Mouse (Mus musculus) hindbrain, embryonic 12.5 days (tissue): ENCODE measurements around the gene 4930442H23Rik. TPM values are rescaled to one million over a fixed set of nuclear protein-coding genes. Genes with fewer than 3 reads are reported as not detected.

Experiments used
- ATAC-seq: fragments of 200-750 bp; cut with Nextera tagmentation; 2 replicates; pipeline ENCODE4 v1.8.0; 2017; ENCODE audit warnings: moderate TSS enrichment; ENCODE audit not compliant: low FRiP score
- H3K27ac ChIP-seq: fragments of 300-500 bp; sonication (generic); 2 replicates; pipeline ENCODE4 v1.5.1; 2016; ENCODE audit warnings: mild to moderate bottlenecking
- H3K27me3 ChIP-seq: fragments of 300-500 bp; sonication (generic); 2 replicates; pipeline ENCODE4 v1.6.1; 2016; ENCODE audit warnings: mild to moderate bottlenecking
- H3K36me3 ChIP-seq: fragments of 300-500 bp; sonication (generic); 2 replicates; pipeline ENCODE4 v1.6.1; 2016; ENCODE audit warnings: mild to moderate bottlenecking
- H3K4me1 ChIP-seq: fragments of 300-500 bp; sonication (generic); 2 replicates; pipeline ENCODE4 v1.6.1; 2016
- H3K4me2 ChIP-seq: fragments of 300-500 bp; sonication (generic); replicated peaks from 2 replicates; pipeline ENCODE4 v1.6.1; 2016; ENCODE audit warnings: mild to moderate bottlenecking
- H3K4me3 ChIP-seq: fragments of 300-500 bp; sonication (generic); 2 replicates; pipeline ENCODE4 v1.5.1; 2016; ENCODE audit warnings: mild to moderate bottlenecking
- H3K9ac ChIP-seq: fragments of 300-500 bp; sonication (generic); 2 replicates; pipeline ENCODE4 v1.6.1; 2016; ENCODE audit warnings: mild to moderate bottlenecking, moderate library complexity
- H3K9me3 ChIP-seq: fragments of 300-500 bp; sonication (generic); replicated peaks from 2 replicates; pipeline ENCODE4 v1.6.1; 2016; ENCODE audit warnings: mild to moderate bottlenecking
- WGBS: fragments of 180-500 bp; shearing (Covaris S2); methylation state at CpG from one replicate; pipeline ENCODE4 v1.1.7; 2016; 5-methylcytosine and 5-hydroxymethylcytosine counted together
- polyA plus RNA-seq: library from polyadenylated mRNA; unstranded; fragments of >200 nt; fragmentation: Nextera tagmentation; extraction: Ambion mirVana; gene quantifications from 2 replicates; pipeline ENCODE4 v1.2.1, GENCODE M21; 2016

4930442H23Rik gene
- polyA plus RNA-seq, 1 experiment from 2014 or later = not detected

GRCm38 (mm10) chr10:81152609-81153008 lies 31.0 kb downstream of the 4930442H23Rik start:
- 79% methylated on average over 12 of the region's 12 CpGs for WGBS
- H3K27ac ChIP-seq = no peak overlapping the region

GRCm38 (mm10) chr10:81151261-81151660 lies 32.4 kb downstream of the 4930442H23Rik start:
- H3K9me3 ChIP-seq = no peaks in the 10 kb centered on the region
- no peaks in the 10 kb centered on the region for H3K4me1 ChIP-seq
- H3K27me3 ChIP-seq = no peaks in the 10 kb centered on the region
- H3K9ac ChIP-seq = no peak overlapping the region
- H3K4me2 ChIP-seq = no peak overlapping the region
- H3K27ac ChIP-seq = no peak overlapping the region
- 77% methylated on average over 6 of the region's 6 CpGs for WGBS
- peaks cover 85% of the 10 kb centered on the region for H3K36me3 ChIP-seq
- ATAC-seq = no peak
- H3K4me3 ChIP-seq = no peak overlapping the region

More at GRCm38 (mm10) chr10:81152609-81153008, 31.0 kb downstream of the 4930442H23Rik start:
- H3K36me3 ChIP-seq = peaks cover 85% of the 10 kb centered on the region
- no peak overlapping the region for H3K4me3 ChIP-seq
- H3K9ac ChIP-seq = no peak overlapping the region
- no peaks in the 10 kb centered on the region for H3K4me1 ChIP-seq
- H3K4me2 ChIP-seq = no peak overlapping the region
- no peaks in the 10 kb centered on the region for H3K9me3 ChIP-seq
- H3K27me3 ChIP-seq = no peaks in the 10 kb centered on the region
- ATAC-seq = no peak

- H3K4me1 ChIP-seq = peaks cover 18% of the 10 kb centered on the region
- WGBS = 94% methylated on average over 4 of the region's 4 CpGs
- H3K9me3 ChIP-seq = no peaks in the 10 kb centered on the region
- H3K27me3 ChIP-seq = no peaks in the 10 kb centered on the region
- no peak overlapping the region for H3K4me3 ChIP-seq
- no peak overlapping the region for H3K27ac ChIP-seq
- H3K4me2 ChIP-seq = no peak overlapping the region
- ATAC-seq = no peak
- H3K9ac ChIP-seq = no peak overlapping the region
- H3K36me3 ChIP-seq = peaks cover 73% of the 10 kb centered on the region
These were observed 37.4 kb downstream of the 4930442H23Rik start for GRCm38 (mm10) chr10:81146296-81146695.

GRCm38 (mm10) chr10:81145778-81146177 lies 37.9 kb downstream of the 4930442H23Rik start:
- H3K4me1 ChIP-seq = peaks cover 24% of the 10 kb centered on the region
- H3K36me3 ChIP-seq = peaks cover 73% of the 10 kb centered on the region
- H3K4me2 ChIP-seq = no peak overlapping the region
- no peaks in the 10 kb centered on the region for H3K9me3 ChIP-seq
- WGBS = 87% methylated on average over 7 of the region's 7 CpGs
- no peak overlapping the region for H3K9ac ChIP-seq
- no peak overlapping the region for H3K4me3 ChIP-seq
- no peak for ATAC-seq
- H3K27ac ChIP-seq = no peak overlapping the region
- H3K27me3 ChIP-seq = no peaks in the 10 kb centered on the region

DNA sequence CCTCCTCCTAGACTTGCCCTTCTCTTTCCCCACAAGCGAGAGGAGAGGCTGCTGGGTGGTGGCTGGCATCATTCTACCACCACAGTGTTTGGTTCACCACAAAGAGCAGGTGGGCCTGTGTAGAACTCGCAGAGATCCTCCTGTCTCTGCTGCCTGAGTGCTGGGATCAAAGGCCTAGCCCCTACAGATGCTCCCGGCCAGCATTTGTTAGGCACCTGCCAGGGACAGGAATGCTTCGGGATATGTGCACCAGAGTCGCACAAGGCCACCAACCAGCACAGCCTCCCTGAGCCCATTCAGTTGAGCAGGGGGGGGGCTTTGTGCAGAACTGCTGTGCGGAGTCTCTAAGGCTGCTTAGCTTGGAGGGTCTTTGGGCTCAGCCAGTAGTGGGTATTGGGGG lies 38.3 kb downstream of the 4930442H23Rik start:
- Histone ChIP-seq H3K9me3 (no peaks in the 10 kb centered on the region), H3K4me2 (no peak overlapping the region), H3K27ac (no peak overlapping the region), H3K27me3 (no peaks in the 10 kb centered on the region), H3K4me3 (no peak overlapping the region), H3K36me3 (peaks cover 70% of the 10 kb centered on the region), H3K4me1 (peaks cover 28% of the 10 kb centered on the region), H3K9ac (no peak overlapping the region)
- no peak for ATAC-seq
- WGBS = over 99% methylated on average over 6 of the region's 6 CpGs

DNA sequence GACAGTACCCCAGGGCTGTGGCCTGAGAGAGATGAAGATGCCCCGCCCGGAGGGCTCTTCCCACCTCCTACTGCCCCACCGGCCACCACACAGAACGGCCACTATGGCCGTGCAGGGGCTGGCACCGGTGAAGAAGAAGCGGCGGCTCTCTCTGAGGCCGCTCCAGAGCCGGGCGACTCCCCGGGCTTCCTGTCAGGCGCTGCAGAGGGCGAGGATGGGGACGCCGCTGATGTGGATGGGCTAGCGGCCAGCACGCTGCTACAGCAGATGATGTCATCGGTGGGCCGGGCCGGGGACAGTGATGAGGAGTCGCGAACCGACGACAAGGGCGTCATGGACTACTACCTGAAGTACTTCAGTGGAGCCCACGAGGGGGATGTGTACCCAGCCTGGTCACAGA lies 39.0 kb downstream of the 4930442H23Rik start:
- Histone ChIP-seq H3K4me2 (no peak overlapping the region), H3K9me3 (no peaks in the 10 kb centered on the region), H3K4me1 (peaks cover 35% of the 10 kb centered on the region), H3K36me3 (peaks cover 63% of the 10 kb centered on the region), H3K9ac (no peak overlapping the region), H3K4me3 (no peak overlapping the region), H3K27ac (no peak overlapping the region), H3K27me3 (no peaks in the 10 kb centered on the region)
- WGBS = 93% methylated on average over 24 of the region's 27 CpGs
- no peak for ATAC-seq

DNA sequence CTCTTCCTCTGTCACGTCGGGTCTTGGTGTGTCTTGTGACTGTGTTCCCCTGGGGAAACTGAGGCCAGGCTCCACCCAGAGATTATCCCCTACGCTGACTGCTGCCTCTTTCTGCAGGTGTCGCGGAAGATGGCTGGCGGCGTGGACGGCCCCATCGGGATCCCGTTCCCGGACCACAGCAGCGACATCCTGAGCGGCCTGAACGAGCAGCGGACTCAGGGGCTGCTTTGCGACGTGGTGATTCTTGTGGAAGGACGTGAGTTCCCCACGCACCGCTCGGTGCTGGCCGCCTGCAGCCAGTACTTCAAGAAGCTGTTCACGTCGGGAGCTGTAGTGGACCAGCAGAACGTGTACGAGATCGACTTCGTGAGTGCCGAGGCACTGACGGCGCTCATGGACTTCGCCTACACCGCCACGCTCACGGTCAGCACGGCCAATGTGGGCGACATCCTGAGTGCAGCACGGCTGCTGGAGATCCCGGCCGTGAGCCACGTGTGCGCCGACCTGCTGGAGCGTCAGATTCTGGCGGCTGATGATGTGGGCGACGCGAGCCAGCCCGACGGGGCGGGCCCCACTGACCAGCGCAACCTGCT lies 39.7 kb downstream of the 4930442H23Rik start:
- no peak overlapping the region for H3K27ac ChIP-seq
- H3K4me3 ChIP-seq = no peak overlapping the region
- peaks cover 42% of the 10 kb centered on the region for H3K4me1 ChIP-seq
- ATAC-seq = no peak
- no peak overlapping the region for H3K4me2 ChIP-seq
- H3K36me3 ChIP-seq = peaks cover 58% of the 10 kb centered on the region
- no peaks in the 10 kb centered on the region for H3K27me3 ChIP-seq
- no peak overlapping the region for H3K9ac ChIP-seq
- H3K9me3 ChIP-seq = no peaks in the 10 kb centered on the region
- 96% methylated on average over 52 of the region's 52 CpGs for WGBS

- WGBS = 90% methylated on average over 7 of the region's 7 CpGs
- no peak overlapping the region for H3K4me3 ChIP-seq
- peaks cover 50% of the 10 kb centered on the region for H3K4me1 ChIP-seq
- no peaks in the 10 kb centered on the region for H3K9me3 ChIP-seq
- H3K9ac ChIP-seq = no peak overlapping the region
- peak overlapping the region; percentile 26 for H3K27ac ChIP-seq
- H3K36me3 ChIP-seq = peaks cover 51% of the 10 kb centered on the region
- no peak overlapping the region for H3K4me2 ChIP-seq
- ATAC-seq = no peak
- no peaks in the 10 kb centered on the region for H3K27me3 ChIP-seq
These were observed 40.5 kb downstream of the 4930442H23Rik start for GRCm38 (mm10) chr10:81143157-81143633.

GRCm38 (mm10) chr10:81142551-81142981 lies 41.1 kb downstream of the 4930442H23Rik start:
- no peaks in the 10 kb centered on the region for H3K9me3 ChIP-seq
- no peak for ATAC-seq
- peaks cover 52% of the 10 kb centered on the region for H3K4me1 ChIP-seq
- WGBS = 55% methylated on average over 5 of the region's 5 CpGs
- H3K4me3 ChIP-seq = no peak overlapping the region
- H3K36me3 ChIP-seq = peaks cover 44% of the 10 kb centered on the region
- H3K27me3 ChIP-seq = no peaks in the 10 kb centered on the region
- no peak overlapping the region for H3K9ac ChIP-seq
- peak overlapping the region; percentile 26 for H3K27ac ChIP-seq
- H3K4me2 ChIP-seq = no peak overlapping the region

- ATAC-seq = no peak
- H3K36me3 ChIP-seq = peaks cover 35% of the 10 kb centered on the region
- no peaks in the 10 kb centered on the region for H3K9me3 ChIP-seq
- H3K27me3 ChIP-seq = no peaks in the 10 kb centered on the region
- no peak overlapping the region for H3K4me2 ChIP-seq
- peaks cover 52% of the 10 kb centered on the region for H3K4me1 ChIP-seq
- 69% methylated on average over 7 of the region's 7 CpGs for WGBS
- H3K9ac ChIP-seq = peak overlapping the region; percentile 25
- H3K4me3 ChIP-seq = no peak overlapping the region
- 0 out of 2 replicates have a peak overlapping the region, but pooled peaks have one; percentile 14 for H3K27ac ChIP-seq
These were observed 42.0 kb downstream of the 4930442H23Rik start for GRCm38 (mm10) chr10:81141455-81142210.

DNA sequence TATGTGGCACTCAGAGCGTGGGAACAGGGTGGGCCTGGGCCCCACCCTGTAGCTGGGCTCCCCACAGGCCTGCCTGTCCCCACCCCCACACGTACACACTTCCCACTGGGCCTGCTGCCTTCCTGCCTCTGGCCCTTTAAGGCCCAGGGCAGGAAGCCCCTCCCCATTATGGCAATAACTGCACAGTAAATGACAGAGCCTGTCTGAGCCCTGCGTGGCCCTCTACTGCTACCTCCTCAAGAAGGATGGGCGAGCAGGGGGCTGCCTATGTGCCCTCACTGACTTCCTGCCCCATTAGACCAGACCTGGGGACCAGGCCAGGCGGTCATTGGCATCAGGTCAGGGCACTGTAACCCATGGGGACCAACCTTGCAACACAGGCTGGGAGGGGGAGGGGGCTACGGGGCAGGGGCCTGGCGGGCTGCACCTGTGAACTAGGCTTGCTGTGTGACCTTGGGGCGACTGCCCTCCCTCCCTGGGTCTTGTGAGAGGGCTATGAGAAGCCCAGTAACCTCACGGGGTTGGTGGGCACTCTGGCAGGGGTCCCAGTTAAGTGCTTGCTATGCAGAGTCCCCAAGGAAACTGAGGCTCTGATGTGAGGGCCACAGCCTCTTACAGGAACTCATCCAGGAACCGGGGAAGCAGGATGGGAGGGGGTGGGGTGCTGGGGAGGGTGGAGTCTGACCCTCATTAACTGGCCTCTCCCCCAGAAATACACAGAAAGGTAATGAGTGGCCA lies 42.8 kb downstream of the 4930442H23Rik start:
- WGBS = 64% methylated on average over 10 of the region's 10 CpGs
- peaks cover 3% of the 10 kb centered on the region; the same call in 1 of the 2 replicates for H3K27me3 ChIP-seq
- H3K4me2 ChIP-seq = peak overlapping the region; percentile 100
- peaks cover 55% of the 10 kb centered on the region for H3K4me1 ChIP-seq
- no peak overlapping the region for H3K27ac ChIP-seq
- H3K36me3 ChIP-seq = peaks cover 28% of the 10 kb centered on the region
- no peaks in the 10 kb centered on the region for H3K9me3 ChIP-seq
- H3K4me3 ChIP-seq = peak overlapping the region; percentile 7; the same call in 1 of the 2 replicates
- no peak for ATAC-seq
- peak overlapping the region; percentile 32; the same call in 1 of the 2 replicates for H3K9ac ChIP-seq

- Histone ChIP-seq H3K27ac (no peak overlapping the region), H3K9ac (peak overlapping the region; percentile 23; the same call in 1 of the 2 replicates), H3K27me3 (peaks cover 12% of the 10 kb centered on the region), H3K36me3 (peaks cover 19% of the 10 kb centered on the region), H3K4me2 (peak overlapping the region; percentile 100), H3K9me3 (no peaks in the 10 kb centered on the region), H3K4me3 (peak overlapping the region; percentile 3; the same call in 1 of the 2 replicates), H3K4me1 (peaks cover 63% of the 10 kb centered on the region)
- WGBS = 59% methylated on average over 8 of the region's 8 CpGs
- no peak for ATAC-seq
These were observed 43.6 kb downstream of the 4930442H23Rik start for GRCm38 (mm10) chr10:81140005-81140404.
